26 mouse cellular contexts compared by ENCODE assay signal in genomic region chr2:167208984-167209383, GRCm38 (mm10). TPM values are rescaled to one million over a fixed set of nuclear protein-coding genes. Genes with fewer than 3 reads are reported as not detected.
DNase-seq lines count a peak whose midpoint lies in the region; ATAC-seq and TF ChIP-seq lines count a peak whose summit lies in the region.
"Had no signal": no experiment of that assay in that cellular context is flagged by ENCODE, and none has a peak within 500 bp of the region (broad histone marks: within the 10 kb centered on the region; RNA-seq: fewer than 3 reads in every experiment).

No protein-coding gene starts in this region.

- WGBS in heart, adult 2 months: 24% methylated on average over 3 of the region's 3 CpGs
- WGBS in heart, embryonic 16.5 days: 40% methylated on average over 3 of the region's 3 CpGs
- 48% methylated on average over 3 of the region's 3 CpGs for WGBS in lung, embryonic 14.5 days
- 26% methylated on average over 3 of the region's 3 CpGs for WGBS in lung, adult 2 months

- no peaks in the 10 kb centered on the region for H3K9me3 ChIP-seq in heart, embryonic 16.5 days (replicated peaks; ENCODE audit: control insufficient read depth, low read length)
- no peaks in the 10 kb centered on the region for H3K9me3 ChIP-seq in lung, embryonic 14.5 days (ENCODE audit: low read depth, low read length)
- H3K9me3 ChIP-seq: embryonic facial prominence, embryonic 10.5 days; embryonic facial prominence, embryonic 13.5 days; forebrain, embryonic 12.5 days; forebrain, embryonic 15.5 days; hindbrain, embryonic 13.5 days; intestine, embryonic 15.5 days had no signal

- no peak for ATAC-seq in heart, embryonic 16.5 days (replicated peaks; ENCODE audit: extremely low read depth, insufficient read depth, low FRiP score)
- ATAC-seq in lung, embryonic 14.5 days (ENCODE audit: insufficient read depth): no peak
- ATAC-seq: activated CD4-positive, CD25-positive, alpha-beta regulatory T cell, adult 4 months; forebrain, embryonic 15.5 days; hindbrain, embryonic 16.5 days; intestine, embryonic 15.5 days had no signal

- peak in 1 of 2 experiments; percentile 38 for DNase-seq in heart, adult 2 months
- no peak for DNase-seq in heart, adult 18-20 months
- DNase-seq in heart, postnatal 4 days: no peak
- peak; percentile 27 for DNase-seq in lung, embryonic 14.5 days
- no peak for DNase-seq in lung, postnatal 4 days
- DNase-seq in lung, postnatal 25 days (ENCODE audit: low spot score): peak; percentile 34
- no peak for DNase-seq in lung, adult 2 months
- DNase-seq: adrenal gland, adult 8-10 months; adrenal gland, postnatal 25 days; cerebellum, adult 11-12 months; cerebellum, adult 8-10 months; cerebellum, postnatal 10 days; cerebellum, postnatal 36 days; embryo, embryonic 11 days; gastrocnemius, postnatal 25 days had no signal

- peaks cover 4% of the 10 kb centered on the region for H3K4me1 ChIP-seq in heart, adult 2 months (ENCODE audit: control insufficient read depth, insufficient read depth, low read length)
- H3K4me1 ChIP-seq in heart, embryonic 16.5 days (ENCODE audit: control insufficient read depth, insufficient read depth, low read length): peaks cover 17% of the 10 kb centered on the region
- H3K4me1 ChIP-seq in lung, embryonic 14.5 days (ENCODE audit: insufficient read depth): no peaks in the 10 kb centered on the region
- H3K4me1 ChIP-seq in lung, adult 2 months (ENCODE audit: control insufficient read depth, insufficient read depth, low read length): peaks cover 15% of the 10 kb centered on the region
- H3K4me1 ChIP-seq: forebrain, embryonic 12.5 days; forebrain, embryonic 15.5 days; hindbrain, embryonic 13.5 days; intestine, embryonic 15.5 days had no signal

- no peaks in the 10 kb centered on the region for H3K36me3 ChIP-seq in heart, adult 2 months (ENCODE audit: control insufficient read depth, insufficient read depth, low read length)
- no peaks in the 10 kb centered on the region for H3K36me3 ChIP-seq in heart, embryonic 16.5 days (ENCODE audit: control insufficient read depth, insufficient read depth)
- 0 out of 2 replicates have a peak, but pooled peaks cover 5% of the 10 kb centered on the region for H3K36me3 ChIP-seq in lung, embryonic 14.5 days (ENCODE audit: insufficient read depth)
- H3K36me3 ChIP-seq: embryonic facial prominence, embryonic 13.5 days; forebrain, embryonic 12.5 days; forebrain, embryonic 15.5 days; hindbrain, embryonic 13.5 days; intestine, embryonic 15.5 days had no signal

- H3K79me2 ChIP-seq in heart, adult 2 months (replicated peaks; ENCODE audit: control insufficient read depth, insufficient read depth, low read length): no peaks in the 10 kb centered on the region

- 0 out of 2 replicates have a peak overlapping the region, but pooled peaks have one; percentile 15 for H3K4me2 ChIP-seq in heart, embryonic 16.5 days (ENCODE audit: low read depth, low read length)
- no peak overlapping the region for H3K4me2 ChIP-seq in lung, embryonic 14.5 days
- H3K4me2 ChIP-seq: embryonic facial prominence, embryonic 13.5 days; forebrain, embryonic 12.5 days; forebrain, embryonic 15.5 days; hindbrain, embryonic 13.5 days; intestine, embryonic 15.5 days had no signal

- TF ChIP-seq POLR2A in heart, adult 2 months (IDR thresholded peaks at IDR 0.05; ENCODE audit: insufficient read depth, low read depth, low read length): no peak
- no peak for TF ChIP-seq POLR2A in lung, adult 2 months (IDR thresholded peaks at IDR 0.05; ENCODE audit: borderline replicate concordance, extremely low read depth, low read depth, low read length)

- H3K27me3 ChIP-seq in heart, adult 2 months (ENCODE audit: control insufficient read depth, insufficient read depth, low read length): no peaks in the 10 kb centered on the region
- H3K27me3 ChIP-seq in heart, embryonic 16.5 days (ENCODE audit: control insufficient read depth, insufficient read depth, low read length): no peaks in the 10 kb centered on the region
- H3K27me3 ChIP-seq in lung, embryonic 14.5 days (ENCODE audit: insufficient read depth, low read length): no peaks in the 10 kb centered on the region
- H3K27me3 ChIP-seq: embryonic facial prominence, embryonic 13.5 days; forebrain, embryonic 12.5 days; forebrain, embryonic 15.5 days; hindbrain, embryonic 13.5 days; intestine, embryonic 15.5 days had no signal

- H3K27ac ChIP-seq in heart, adult 2 months: peak overlapping the region; percentile 64
- H3K27ac ChIP-seq in heart, embryonic 16.5 days (ENCODE audit: low read length): peak overlapping the region; percentile 41
- no peak overlapping the region for H3K27ac ChIP-seq in lung, embryonic 14.5 days (ENCODE audit: low read depth)
- H3K27ac ChIP-seq: embryonic facial prominence, embryonic 10.5 days; embryonic facial prominence, embryonic 13.5 days; forebrain, embryonic 12.5 days; forebrain, embryonic 15.5 days; hindbrain, embryonic 10.5 days; hindbrain, embryonic 13.5 days; intestine, embryonic 15.5 days had no signal

- TF ChIP-seq CTCF in heart, adult 2 months (IDR thresholded peaks at IDR 0.05): no peak
- TF ChIP-seq CTCF in lung, embryonic 14.5 days (IDR thresholded peaks at IDR 0.05; ENCODE audit: low read depth): no peak
- TF ChIP-seq CTCF in lung, adult 2 months (IDR thresholded peaks at IDR 0.05; ENCODE audit: insufficient read depth, low read length): no peak

- H3K9ac ChIP-seq in heart, adult 2 months (ENCODE audit: low read depth, low read length): no peak overlapping the region
- H3K9ac ChIP-seq in heart, embryonic 16.5 days (ENCODE audit: low read length): 0 out of 2 replicates have a peak overlapping the region, but pooled peaks have one; percentile 22
- no peak overlapping the region for H3K9ac ChIP-seq in lung, embryonic 14.5 days
- H3K9ac ChIP-seq: embryonic facial prominence, embryonic 13.5 days; forebrain, embryonic 12.5 days; forebrain, embryonic 15.5 days; hindbrain, embryonic 13.5 days; intestine, embryonic 15.5 days had no signal

- H3K4me3 ChIP-seq in heart, adult 2 months: no peak overlapping the region
- H3K4me3 ChIP-seq in heart, embryonic 16.5 days (ENCODE audit: low read length): no peak overlapping the region
- H3K4me3 ChIP-seq in lung, embryonic 14.5 days (ENCODE audit: low read depth, low read length): no peak overlapping the region
- H3K4me3 ChIP-seq in lung, adult 2 months (replicated peaks; ENCODE audit: extremely low read depth, low read depth, low read length): no peak overlapping the region
- H3K4me3 ChIP-seq: embryonic facial prominence, embryonic 10.5 days; embryonic facial prominence, embryonic 13.5 days; erythroblast, embryonic 14.5 days; forebrain, embryonic 12.5 days; forebrain, embryonic 15.5 days; hindbrain, embryonic 10.5 days; hindbrain, embryonic 13.5 days; intestine, embryonic 15.5 days had no signal

- intact Hi-C loops in heart, adult 2 months (cut with DNase I): no loop called here

- no peak for TF ChIP-seq EP300 in heart, adult 2 months (IDR thresholded peaks at IDR 0.05; ENCODE audit: insufficient read depth, low read depth, low read length)

RNA-seq across cellular contexts. Expression of gene Kcnb1, which starts 19.0 kb away (rescaled TPM):
- total RNA-seq in heart, adult 2 months (2021): 10 to 100 TPM; 32.8 to 38.8 TPM
- 17.2 and 19.2 TPM in 2 replicates for polyA plus RNA-seq in heart, adult 2 months (2012; rRNA removed)
- 10 to 100 TPM; 32.8 to 36.1 TPM for total RNA-seq in heart, adult 18-20 months (2021)
- polyA plus RNA-seq in heart, embryonic 16.5 days (2015; fragmentation: Nextera tagmentation; extraction: Ambion mirVana): 0.43 and 0.45 TPM in 2 replicates
- 10 to 100 TPM; 22.5 to 26.9 TPM for total RNA-seq in heart, postnatal 4 days (2021)
- 0.37 and 0.42 TPM in 2 replicates for polyA plus RNA-seq in lung, embryonic 14.5 days (2014; fragmentation: Nextera tagmentation; extraction: Ambion mirVana)
- polyA plus RNA-seq in lung, adult 2 months (2012; rRNA removed): 4.5 and 5.1 TPM in 2 replicates
- polyA plus RNA-seq: erythroblast, embryonic 14.5 days had no signal

RNA-seq across cellular contexts. Expression of gene Ptgis, which starts 31.4 kb away (rescaled TPM):
- 10 to 100 TPM; 16.3 to 17.7 TPM for total RNA-seq in heart, adult 2 months (2021)
- polyA plus RNA-seq in heart, adult 2 months (2012; rRNA removed): 31.3 and 32.1 TPM in 2 replicates
- 10 to 100 TPM; 11.2 to 13.0 TPM for total RNA-seq in heart, adult 18-20 months (2021)
- polyA plus RNA-seq in heart, embryonic 16.5 days (2015; fragmentation: Nextera tagmentation; extraction: Ambion mirVana): 20.4 and 21.4 TPM in 2 replicates
- total RNA-seq in heart, postnatal 4 days (2021): 10 to 100 TPM; 36.7 to 40.9 TPM
- polyA plus RNA-seq in lung, embryonic 14.5 days (2014; fragmentation: Nextera tagmentation; extraction: Ambion mirVana): 16.0 and 18.6 TPM in 2 replicates
- polyA plus RNA-seq in lung, adult 2 months (2012; rRNA removed): 105 and 162 TPM in 2 replicates
- polyA plus RNA-seq: erythroblast, embryonic 14.5 days had no signal

Comparison
In these comparisons a context has a peak if more than half of its experiments do, and no peak if none do; other contexts are left out.
1. DNase-seq: peak in lung, embryonic 14.5 days (single experiment) and lung, postnatal 25 days (single experiment); none in heart, adult 18-20 months (0 of 2), heart, postnatal 4 days (single experiment), lung, postnatal 4 days (0 of 2) and lung, adult 2 months (single experiment).